Mouse (Mus musculus): Measurements from ENCODE around the gene Cox7a1. TPM values are rescaled to one million over a fixed set of nuclear protein-coding genes. Genes with fewer than 3 reads are reported as not detected.

The Cox7a1 gene
- polyA plus RNA-seq, 1 experiment from 2014 or later: 589 TPM

DNA sequence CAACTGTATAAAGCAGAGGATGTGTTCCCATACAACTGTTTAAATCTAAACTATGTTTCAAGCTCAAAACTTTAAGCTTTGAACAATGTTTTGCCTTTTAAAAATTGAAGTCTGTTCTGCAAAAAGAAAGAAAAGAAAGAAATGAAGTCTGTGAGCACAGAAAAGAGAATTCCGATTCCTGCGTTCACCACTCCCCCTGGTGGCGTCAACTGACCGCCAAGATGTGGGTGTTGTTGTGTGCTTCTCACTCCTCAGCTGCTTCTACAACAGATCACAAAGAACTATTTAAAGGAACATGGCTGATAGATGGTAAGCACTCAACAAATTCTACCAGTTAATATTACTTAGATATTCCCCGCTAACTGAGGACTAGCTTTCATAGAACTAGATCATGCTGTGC lies 20.8 kb upstream of the Cox7a1 start:
- Histone ChIP-seq H3K4me1 (ENCODE audit: control insufficient read depth in 2 of 2, insufficient read depth in 2 of 2, low read length in 2 of 2) (peaks cover 0 to 5% of the 10 kb centered on the region in 2 experiments; a peak in 1 of 4 replicates), H3K36me3 (ENCODE audit: control insufficient read depth, insufficient read depth, low read length) (peaks cover 63% of the 10 kb centered on the region), H3K27me3 (ENCODE audit: control insufficient read depth, insufficient read depth, low read length) (no peaks in the 10 kb centered on the region), H3K27ac (replicated peaks in 1 of 2; ENCODE audit: control insufficient read depth in 1 of 2, insufficient read depth in 1 of 2, low read depth in 2 of 2, low read length in 2 of 2) (no peak overlapping the region), H3K4me2 (ENCODE audit: low read length) (no peak overlapping the region), H3K9me3 (ENCODE audit: control insufficient read depth, low read length) (peaks cover 24% of the 10 kb centered on the region), H3K9ac (ENCODE audit: low read length) (no peak overlapping the region), H3K4me3 (ENCODE audit: control insufficient read depth in 1 of 2, insufficient read depth in 1 of 2, low read depth in 1 of 2, low read length in 2 of 2) (no peak overlapping the region)
- 89% methylated on average over 5 of the region's 5 CpGs for WGBS
- ATAC-seq (ENCODE audit: insufficient number of reproducible peaks, insufficient read depth, low FRiP score, low read depth): no peak

DNA sequence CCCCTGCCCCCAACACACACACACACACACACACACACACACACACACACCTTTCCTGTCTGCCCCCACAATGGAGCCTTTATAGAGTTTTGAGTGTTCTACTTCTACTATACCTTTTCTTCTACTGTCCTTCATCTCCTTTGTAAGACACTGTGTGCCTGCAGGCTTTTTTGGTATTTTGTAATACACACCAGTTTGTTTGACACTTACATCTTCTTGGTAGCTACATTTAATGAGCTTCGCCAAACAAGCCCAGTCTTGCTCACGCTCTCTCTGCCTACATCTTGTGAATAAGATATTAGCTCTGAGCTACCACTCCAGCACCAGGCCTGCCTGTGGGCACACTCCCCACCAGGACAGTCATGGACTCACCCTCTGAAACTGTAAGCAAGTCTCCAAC lies 19.2 kb upstream of the Cox7a1 start:
- Histone ChIP-seq H3K4me1 (ENCODE audit: control insufficient read depth in 2 of 2, insufficient read depth in 2 of 2, low read length in 2 of 2) (peaks cover 0 to 9% of the 10 kb centered on the region in 2 experiments; a peak in 2 of 4 replicates), H3K4me2 (ENCODE audit: low read length) (no peak overlapping the region), H3K4me3 (ENCODE audit: control insufficient read depth in 1 of 2, insufficient read depth in 1 of 2, low read depth in 1 of 2, low read length in 2 of 2) (no peak overlapping the region), H3K9ac (ENCODE audit: low read length) (no peak overlapping the region), H3K27ac (replicated peaks in 1 of 2; ENCODE audit: control insufficient read depth in 1 of 2, insufficient read depth in 1 of 2, low read depth in 2 of 2, low read length in 2 of 2) (no peak overlapping the region), H3K27me3 (ENCODE audit: control insufficient read depth, insufficient read depth, low read length) (no peaks in the 10 kb centered on the region), H3K36me3 (ENCODE audit: control insufficient read depth, insufficient read depth, low read length) (peaks cover 47% of the 10 kb centered on the region), H3K9me3 (ENCODE audit: control insufficient read depth, low read length) (peaks cover 23% of the 10 kb centered on the region)
- WGBS: 96% methylated on average over 2 of the region's 2 CpGs
- no peak for ATAC-seq (ENCODE audit: insufficient number of reproducible peaks, insufficient read depth, low FRiP score, low read depth)

DNA sequence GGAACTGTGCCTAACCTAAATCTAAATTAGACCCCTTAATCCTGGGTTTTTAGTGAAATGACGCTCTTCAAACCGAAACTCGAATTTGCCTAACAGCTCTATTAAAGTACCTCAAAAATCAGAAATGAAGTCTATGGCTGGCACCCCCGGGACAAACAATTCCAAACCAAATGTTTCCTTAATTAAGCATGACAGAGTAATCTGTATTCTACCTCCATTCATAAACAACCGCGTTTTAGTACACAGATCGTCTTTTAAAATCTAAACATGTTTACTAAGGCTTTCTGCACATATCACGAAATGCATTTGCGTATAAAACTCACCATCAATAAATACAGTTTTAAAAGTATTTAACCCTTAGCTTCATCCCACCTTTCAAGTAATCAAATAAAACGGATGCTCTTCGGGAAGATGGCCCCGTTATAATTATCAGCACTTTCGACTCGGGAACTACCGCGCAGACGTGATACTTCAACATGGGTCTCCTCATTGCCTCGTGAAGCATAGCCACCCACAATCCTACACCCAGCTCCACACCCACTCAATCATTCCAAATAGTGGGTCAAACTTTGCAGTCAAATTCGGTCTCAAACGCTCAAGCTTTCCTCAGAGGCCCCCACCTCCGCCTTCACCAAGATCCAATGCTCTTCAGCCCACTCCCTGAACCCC lies 14.9 kb upstream of the Cox7a1 start:
- Histone ChIP-seq H3K9me3 (ENCODE audit: control insufficient read depth, low read length) (0 out of 2 replicates have a peak, but pooled peaks cover 3% of the 10 kb centered on the region), H3K4me1 (ENCODE audit: control insufficient read depth in 2 of 2, insufficient read depth in 2 of 2, low read length in 2 of 2) (peaks cover 0 to 17% of the 10 kb centered on the region in 2 experiments; a peak in 3 of 4 replicates), H3K36me3 (ENCODE audit: control insufficient read depth, insufficient read depth, low read length) (peaks cover 9% of the 10 kb centered on the region; the same call in 1 of the 2 replicates), H3K27me3 (ENCODE audit: control insufficient read depth, insufficient read depth, low read length) (no peaks in the 10 kb centered on the region), H3K9ac (ENCODE audit: low read length) (peak overlapping the region; percentile 96), H3K27ac (replicated peaks in 1 of 2; ENCODE audit: control insufficient read depth in 1 of 2, insufficient read depth in 1 of 2, low read depth in 2 of 2, low read length in 2 of 2) (peak overlapping the region; percentile 79 to 87), H3K4me3 (ENCODE audit: control insufficient read depth in 1 of 2, insufficient read depth in 1 of 2, low read depth in 1 of 2, low read length in 2 of 2) (peak overlapping the region; percentile 71 to 79), H3K4me2 (ENCODE audit: low read length) (peak overlapping the region; percentile 86)
- peak; percentile 1; the same call in 1 of the 2 replicates for ATAC-seq (ENCODE audit: insufficient number of reproducible peaks, insufficient read depth, low FRiP score, low read depth)
- 4% methylated on average over 21 of the region's 21 CpGs for WGBS

DNA sequence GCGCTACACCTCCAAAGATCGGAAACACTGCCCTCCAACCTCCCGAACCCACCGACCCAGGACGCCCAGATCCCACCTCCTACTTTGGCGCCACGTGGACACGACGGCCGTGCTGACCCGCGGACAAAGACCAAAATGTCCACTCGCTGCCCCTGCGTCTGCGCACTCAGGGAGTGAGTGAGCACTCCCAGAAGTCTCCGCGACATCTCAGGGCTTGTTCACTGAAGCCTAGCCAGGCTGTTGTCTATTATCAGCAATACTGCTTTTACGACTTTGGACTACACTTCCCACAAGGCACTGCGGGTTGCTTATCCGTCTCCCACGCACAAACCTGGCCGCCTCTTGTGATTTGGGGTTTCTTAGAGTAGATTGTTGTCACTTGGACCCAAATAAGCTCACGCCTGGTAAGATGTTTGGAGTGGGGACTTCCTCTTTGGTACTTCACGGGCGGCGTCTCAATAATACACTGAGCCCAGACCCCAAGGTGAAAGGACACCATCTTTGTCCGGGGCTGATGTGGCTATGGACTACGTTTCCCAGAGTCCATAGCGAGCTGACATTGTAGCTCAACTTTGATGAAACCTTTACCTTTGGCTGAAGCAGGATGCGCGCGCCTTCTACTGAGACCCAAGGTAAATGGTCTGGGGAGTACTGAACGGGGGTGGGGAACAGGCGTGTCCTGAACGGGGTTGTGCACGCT lies 14.2 kb upstream of the Cox7a1 start, which contains the start of gene Zfp146:
Zfp146 (minus strand) TSS at position 168 of the 700 bp plus-strand sequence.
- H3K27me3 ChIP-seq (ENCODE audit: control insufficient read depth, insufficient read depth, low read length): no peaks in the 10 kb centered on the region
- peak; percentile 96 for ATAC-seq (ENCODE audit: insufficient number of reproducible peaks, insufficient read depth, low FRiP score, low read depth)
- H3K4me3 ChIP-seq (ENCODE audit: control insufficient read depth in 1 of 2, insufficient read depth in 1 of 2, low read depth in 1 of 2, low read length in 2 of 2): peak within 1 kb of the TSS; percentile 71 to 79
- peak within 1 kb of the TSS; percentile 86 for H3K4me2 ChIP-seq (ENCODE audit: low read length)
- peaks cover 8% of the 10 kb centered on the region; the same call in 1 of the 2 replicates for H3K36me3 ChIP-seq (ENCODE audit: control insufficient read depth, insufficient read depth, low read length)
- 0 out of 2 replicates have a peak, but pooled peaks cover 3% of the 10 kb centered on the region for H3K9me3 ChIP-seq (ENCODE audit: control insufficient read depth, low read length)
- H3K4me1 ChIP-seq (ENCODE audit: control insufficient read depth in 2 of 2, insufficient read depth in 2 of 2, low read length in 2 of 2): peaks cover 0 to 17% of the 10 kb centered on the region in 2 experiments; a peak in 3 of 4 replicates
- peak within 1 kb of the TSS; percentile 96 for H3K9ac ChIP-seq (ENCODE audit: low read length)
- peak within 1 kb of the TSS; percentile 87 for H3K27ac ChIP-seq (replicated peaks in 1 of 2; ENCODE audit: control insufficient read depth in 1 of 2, insufficient read depth in 1 of 2, low read depth in 2 of 2, low read length in 2 of 2)
- 0% methylated on average over 36 of the region's 36 CpGs for WGBS

DNA sequence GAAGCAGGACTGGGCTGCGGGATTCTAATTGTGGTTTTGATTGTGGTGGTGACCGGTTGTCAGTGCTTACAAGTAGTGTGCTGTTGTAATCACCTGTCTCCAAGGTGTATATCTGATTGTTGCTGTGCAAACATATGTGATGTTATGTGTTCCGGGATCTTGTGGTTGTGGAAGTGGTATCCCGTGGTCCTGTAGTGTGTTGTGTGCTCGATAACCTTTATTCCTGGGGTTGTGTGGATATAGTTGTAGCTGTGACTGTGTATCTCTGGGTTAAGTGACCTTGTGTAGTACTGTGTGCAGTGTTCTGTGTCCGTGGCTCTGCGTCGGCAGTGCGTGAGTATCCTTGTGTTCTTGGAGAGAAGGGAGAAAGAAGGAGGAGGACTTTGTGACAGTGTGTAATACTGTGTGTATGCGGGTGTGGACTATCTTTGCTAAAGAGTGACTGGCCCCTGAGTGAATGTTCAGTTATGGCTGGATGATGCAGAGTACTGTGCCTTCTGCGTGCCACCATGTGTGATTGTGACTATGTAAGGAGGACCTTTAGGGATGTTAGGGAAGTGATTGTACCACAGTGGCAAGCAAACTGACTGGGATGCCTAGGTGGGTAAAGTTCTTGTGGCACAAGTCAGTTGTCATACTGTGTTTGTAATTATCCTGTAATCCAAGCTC lies 13.5 kb upstream of the Cox7a1 start:
- peak overlapping the region; percentile 96 for H3K9ac ChIP-seq (ENCODE audit: low read length)
- peaks cover 0 to 17% of the 10 kb centered on the region in 2 experiments; a peak in 3 of 4 replicates for H3K4me1 ChIP-seq (ENCODE audit: control insufficient read depth in 2 of 2, insufficient read depth in 2 of 2, low read length in 2 of 2)
- peak overlapping the region; percentile 86 for H3K4me2 ChIP-seq (ENCODE audit: low read length)
- no peak for ATAC-seq (ENCODE audit: insufficient number of reproducible peaks, insufficient read depth, low FRiP score, low read depth)
- H3K4me3 ChIP-seq (ENCODE audit: control insufficient read depth in 1 of 2, insufficient read depth in 1 of 2, low read depth in 1 of 2, low read length in 2 of 2): peak overlapping the region; percentile 71 to 79
- H3K36me3 ChIP-seq (ENCODE audit: control insufficient read depth, insufficient read depth, low read length): 0 out of 2 replicates have a peak, but pooled peaks cover 5% of the 10 kb centered on the region
- H3K9me3 ChIP-seq (ENCODE audit: control insufficient read depth, low read length): no peaks in the 10 kb centered on the region
- peak overlapping the region in 1 of 2 experiments; percentile 87; a peak in 1 of 4 replicates for H3K27ac ChIP-seq (replicated peaks in 1 of 2; ENCODE audit: control insufficient read depth in 1 of 2, insufficient read depth in 1 of 2, low read depth in 2 of 2, low read length in 2 of 2)
- 21% methylated on average over 11 of the region's 11 CpGs for WGBS
- H3K27me3 ChIP-seq (ENCODE audit: control insufficient read depth, insufficient read depth, low read length): no peaks in the 10 kb centered on the region

DNA sequence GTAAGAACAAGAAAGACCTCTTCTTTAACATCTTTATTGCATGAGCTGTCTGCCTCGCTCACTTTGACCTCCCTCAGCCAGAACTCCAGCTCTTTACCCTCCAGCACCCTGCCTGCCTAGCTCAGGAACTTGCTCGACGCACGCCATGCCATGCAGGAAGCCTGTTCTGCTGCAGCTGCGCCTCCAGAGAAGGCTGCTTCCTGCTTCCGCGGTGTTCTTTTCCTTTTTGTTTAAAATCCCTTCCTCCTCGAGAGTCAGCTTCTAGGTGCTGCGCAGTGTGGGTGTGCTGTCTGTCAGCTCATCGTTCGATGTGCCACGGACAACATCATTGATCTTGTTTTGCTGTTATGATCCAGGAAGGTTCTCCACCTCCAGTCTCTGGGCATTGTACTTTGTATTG lies 7.5 kb upstream of the Cox7a1 start:
- H3K9ac ChIP-seq (ENCODE audit: low read length): no peak overlapping the region
- H3K4me2 ChIP-seq (ENCODE audit: low read length): no peak overlapping the region
- WGBS: 73% methylated on average over 12 of the region's 12 CpGs
- no peaks in the 10 kb centered on the region for H3K4me1 ChIP-seq (ENCODE audit: control insufficient read depth in 2 of 2, insufficient read depth in 2 of 2, low read length in 2 of 2)
- H3K9me3 ChIP-seq (ENCODE audit: control insufficient read depth, low read length): no peaks in the 10 kb centered on the region
- H3K4me3 ChIP-seq (ENCODE audit: control insufficient read depth in 1 of 2, insufficient read depth in 1 of 2, low read depth in 1 of 2, low read length in 2 of 2): no peak overlapping the region
- no peak for ATAC-seq (ENCODE audit: insufficient number of reproducible peaks, insufficient read depth, low FRiP score, low read depth)
- H3K27ac ChIP-seq (replicated peaks in 1 of 2; ENCODE audit: control insufficient read depth in 1 of 2, insufficient read depth in 1 of 2, low read depth in 2 of 2, low read length in 2 of 2): no peak overlapping the region
- H3K36me3 ChIP-seq (ENCODE audit: control insufficient read depth, insufficient read depth, low read length): peaks cover 33% of the 10 kb centered on the region
- no peaks in the 10 kb centered on the region for H3K27me3 ChIP-seq (ENCODE audit: control insufficient read depth, insufficient read depth, low read length)

DNA sequence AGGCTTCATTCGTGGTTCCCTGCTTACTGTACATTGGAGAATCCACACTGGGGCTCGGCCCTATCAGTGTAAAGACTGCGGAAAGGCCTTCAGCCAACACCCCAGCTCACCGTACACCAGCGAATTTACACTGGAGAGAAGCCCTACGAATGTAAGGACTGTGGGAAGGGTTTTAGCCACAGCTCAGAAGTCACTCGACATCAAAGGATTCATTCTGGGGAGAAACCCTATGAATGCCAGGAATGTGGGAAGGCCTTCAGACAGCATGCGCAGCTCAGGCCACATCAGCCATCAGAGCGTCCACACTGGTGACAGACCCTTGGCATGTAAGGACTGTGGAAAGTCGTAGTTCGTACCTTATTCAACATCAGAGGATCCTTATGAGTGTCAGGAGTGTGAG lies 5.7 kb upstream of the Cox7a1 start:
- H3K27me3 ChIP-seq (ENCODE audit: control insufficient read depth, insufficient read depth, low read length): no peaks in the 10 kb centered on the region

More for the DNA sequence above, 5.7 kb upstream of the Cox7a1 start:
- no peaks in the 10 kb centered on the region for H3K9me3 ChIP-seq (ENCODE audit: control insufficient read depth, low read length)
- no peak overlapping the region for H3K27ac ChIP-seq (replicated peaks in 1 of 2; ENCODE audit: control insufficient read depth in 1 of 2, insufficient read depth in 1 of 2, low read depth in 2 of 2, low read length in 2 of 2)
- H3K36me3 ChIP-seq (ENCODE audit: control insufficient read depth, insufficient read depth, low read length): peaks cover 33% of the 10 kb centered on the region
- no peak for ATAC-seq (ENCODE audit: insufficient number of reproducible peaks, insufficient read depth, low FRiP score, low read depth)
- no peaks in the 10 kb centered on the region for H3K4me1 ChIP-seq (ENCODE audit: control insufficient read depth in 2 of 2, insufficient read depth in 2 of 2, low read length in 2 of 2)
- no peak overlapping the region for H3K4me2 ChIP-seq (ENCODE audit: low read length)
- 49% methylated on average over 11 of the region's 11 CpGs for WGBS
- no peak overlapping the region for H3K9ac ChIP-seq (ENCODE audit: low read length)
- no peak overlapping the region for H3K4me3 ChIP-seq (ENCODE audit: control insufficient read depth in 1 of 2, insufficient read depth in 1 of 2, low read depth in 1 of 2, low read length in 2 of 2)
